Mouse (Mus musculus): ENCODE results near the gene Dnah8.
"Not testable (repeated sequence)": the region's sequence is repeated elsewhere in the genome, so short reads cannot be mapped to it uniquely, and the experiment has no call there.

Dnah8 gene

GRCm38 (mm10) chr17:30609980-30610307 is 14.2 kb upstream of the Dnah8 start:
- no peak for DNase-seq

- no peak for DNase-seq
These were observed 13.4 kb upstream of the Dnah8 start for GRCm38 (mm10) chr17:30610739-30611138.

GRCm38 (mm10) chr17:30611221-30612074 is 12.7 kb upstream of the Dnah8 start:
- DNase-seq, result no peak

GRCm38 (mm10) chr17:30612075-30612859 is 11.9 kb upstream of the Dnah8 start:
- DNase-seq, result peak; percentile 100

- DNase-seq, result no peak
These were observed 10.8 kb upstream of the Dnah8 start for GRCm38 (mm10) chr17:30613350-30613749.

- no peak for DNase-seq
These were observed 8.0 kb upstream of the Dnah8 start for GRCm38 (mm10) chr17:30616203-30616602.

GRCm38 (mm10) chr17:30618136-30618891 is 5.8 kb upstream of the Dnah8 start:
- peak; percentile 31 to 64 for DNase-seq

GRCm38 (mm10) chr17:30619153-30619552 is 5.0 kb upstream of the Dnah8 start:
- DNase-seq, result no peak

- no peak for DNase-seq
These were observed 3.6 kb upstream of the Dnah8 start for GRCm38 (mm10) chr17:30620548-30620947.

- no peak for DNase-seq
These were observed 2.7 kb upstream of the Dnah8 start for GRCm38 (mm10) chr17:30621450-30621849.

- DNase-seq, result no peak
These were observed 954 bp upstream of the Dnah8 start for GRCm38 (mm10) chr17:30623200-30623599.

- not testable (repeated sequence) for DNase-seq
These were observed 2.6 kb downstream of the Dnah8 start, which contains the start of gene Glo1 for GRCm38 (mm10) chr17:30626719-30627118. Gene Glo1 (minus strand): TSS chr17:30626871.

GRCm38 (mm10) chr17:30635367-30635766 is 11.2 kb downstream of the Dnah8 start:
- no peak for DNase-seq

- no peak for DNase-seq
These were observed 13.6 kb downstream of the Dnah8 start for GRCm38 (mm10) chr17:30637714-30638113.

GRCm38 (mm10) chr17:30638996-30639395 is 14.8 kb downstream of the Dnah8 start:
- no peak for DNase-seq

GRCm38 (mm10) chr17:30640896-30641295 is 16.7 kb downstream of the Dnah8 start:
- DNase-seq, result no peak

- no peak for DNase-seq
These were observed 24.6 kb downstream of the Dnah8 start for GRCm38 (mm10) chr17:30648770-30649169.

- peak in 1 of 2 experiments; percentile 23 for DNase-seq
These were observed 28.9 kb downstream of the Dnah8 start for GRCm38 (mm10) chr17:30653010-30653409.

- DNase-seq, result no peak
These were observed 33.5 kb downstream of the Dnah8 start for GRCm38 (mm10) chr17:30657530-30658151.

- DNase-seq, result peak; percentile 73 to 86
These were observed 34.0 kb downstream of the Dnah8 start for GRCm38 (mm10) chr17:30658152-30658544.

- no peak for DNase-seq
These were observed 38.0 kb downstream of the Dnah8 start for GRCm38 (mm10) chr17:30662131-30662530.

GRCm38 (mm10) chr17:30663170-30663569 is 39.0 kb downstream of the Dnah8 start:
- no peak for DNase-seq

GRCm38 (mm10) chr17:30664856-30665255 is 40.7 kb downstream of the Dnah8 start:
- DNase-seq, result no peak
